Mouse (Mus musculus) adrenal gland, adult 10 weeks (tissue): ENCODE measurements around the gene Utp3. TPM values are rescaled to one million over a fixed set of nuclear protein-coding genes. Genes with fewer than 3 reads are reported as not detected.

Experiments
- polyA plus RNA-seq: library from polyadenylated mRNA; stranded (reverse); fragments of 350-450 nt; fragmentation: Illumina TruSeq; extraction: RNeasy Lipid Tissue Mini Kit (QIAGEN cat#74804); gene quantifications from one replicate; pipeline ENCODE4 v1.2.3, GENCODE M21; 2014; ENCODE audit warnings: low read depth, low replicate concordance

Utp3 gene
- 84.9 TPM for polyA plus RNA-seq

GRCm38 (mm10) chr5:88554086-88554886, at the start of gene Utp3:
Gene Utp3 (plus strand): TSS chr5:88554462.

DNA sequence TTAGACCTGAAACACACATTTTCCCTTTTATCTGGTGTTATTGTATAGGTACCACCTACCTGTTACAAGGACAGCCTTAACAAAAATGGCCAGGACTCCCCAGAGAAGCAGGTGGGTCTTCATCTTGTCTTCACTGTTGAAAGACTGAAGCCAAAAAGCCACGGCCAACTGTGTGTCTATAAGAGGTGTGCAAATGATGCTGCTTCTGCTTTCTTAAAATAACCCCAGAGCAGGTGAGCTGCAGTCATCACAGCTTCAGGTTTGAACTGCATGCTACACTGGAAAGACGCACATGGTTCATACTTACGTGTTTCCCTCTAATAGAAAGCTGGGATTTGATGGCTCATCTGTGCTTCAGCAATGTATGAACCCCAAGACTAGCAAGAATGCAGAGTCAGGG, 26.6 kb upstream of the Utp3 start, which contains the start of gene Jchain:
Gene Jchain (minus strand): TSS at position 235 of the 400 bp plus-strand sequence.

GRCm38 (mm10) chr5:88564501-88565147, 10.4 kb downstream of the Utp3 start, which contains the start of gene Rufy3:
Gene Rufy3 (plus strand): TSS chr5:88565040.

Other genes starting within 250 kb of the Utp3 start
- gene Prol1, start 237.2 kb upstream of the Utp3 start, polyA plus RNA-seq = not detected
- gene Amtn, start 178.4 kb upstream of the Utp3 start, polyA plus RNA-seq = not detected
- gene Ambn, start 98.5 kb upstream of the Utp3 start, polyA plus RNA-seq = not detected
- not detected for gene Enam, start 66.5 kb upstream of the Utp3 start, polyA plus RNA-seq
- 1.5 TPM for gene Jchain, start 26.6 kb upstream of the Utp3 start, polyA plus RNA-seq
- 56.0 TPM for gene Rufy3, start 10.6 kb downstream of the Utp3 start, polyA plus RNA-seq
- 446 TPM for gene Grsf1, start 121.7 kb downstream of the Utp3 start, polyA plus RNA-seq
- 144 TPM for gene Mob1b, start 166.4 kb downstream of the Utp3 start, polyA plus RNA-seq
- gene Dck, start 210.5 kb downstream of the Utp3 start, polyA plus RNA-seq = 17.3 TPM